In genomic region chr5:13263539-13263938, GRCm38 (mm10) we compare ENCODE assay signal across 21 mouse cellular contexts.
A peak's percentile ranks its signal among the peaks of the same experiment; 100 is the strongest.
DNase-seq lines count a peak whose midpoint lies in the region; ATAC-seq and TF ChIP-seq lines count a peak whose summit lies in the region.
"Had no signal": no experiment of that assay in that cellular context is flagged by ENCODE, and none has a peak within 500 bp of the region (broad histone marks: within the 10 kb centered on the region; RNA-seq: fewer than 3 reads in every experiment).

No protein-coding gene starts in this region.

- TF ChIP-seq CTCF in forebrain, postnatal 0 days (IDR thresholded peaks at IDR 0.05; ENCODE audit: low read depth): no peak

- no peak overlapping the region for H3K4me2 ChIP-seq in hindbrain, embryonic 16.5 days (ENCODE audit: low read length)
- no peak overlapping the region for H3K4me2 ChIP-seq in forebrain, postnatal 0 days (ENCODE audit: low read depth)
- H3K4me2 ChIP-seq: embryonic facial prominence, embryonic 12.5 days; heart, embryonic 12.5 days; hindbrain, embryonic 12.5 days; intestine, embryonic 15.5 days had no signal

- no peak for ATAC-seq in cerebellum, adult (ENCODE audit: insufficient number of reproducible peaks, low FRiP score, low TSS enrichment)
- peak; percentile 6; the same call in 1 of the 2 replicates for ATAC-seq in hindbrain, embryonic 16.5 days
- no peak for ATAC-seq in forebrain, postnatal 0 days
- ATAC-seq: intestine, embryonic 15.5 days had no signal

- peak; percentile 2 to 3 for DNase-seq in cerebellum, postnatal 10 days
- DNase-seq in hindbrain, embryonic 10.5 days (ENCODE audit: low spot score): no peak
- peak; percentile 34 for DNase-seq in Muller cell, postnatal 12 days (ENCODE audit: inconsistent ontology term)
- DNase-seq in forebrain, postnatal 0 days: peak; percentile 2
- DNase-seq in heart, adult 9 months (ENCODE audit: low spot score in 2 of 2): no peak
- no peak for DNase-seq in layer of hippocampus, adult 11-12 months (ENCODE audit: low spot score)
- DNase-seq: adrenal gland, adult 8-10 months; adrenal gland, postnatal 36 days; cerebellum, adult 11 months; cerebellum, adult 8-10 months; cerebellum, postnatal 25 days; gastrocnemius, postnatal 10 days; heart, adult 2 months; kidney, adult 18-20 months had no signal

- no peaks in the 10 kb centered on the region for H3K36me3 ChIP-seq in hindbrain, embryonic 16.5 days (ENCODE audit: control insufficient read depth, insufficient read depth, low read length)
- no peaks in the 10 kb centered on the region for H3K36me3 ChIP-seq in hindbrain, embryonic 10.5 days
- no peaks in the 10 kb centered on the region for H3K36me3 ChIP-seq in forebrain, postnatal 0 days (ENCODE audit: insufficient read depth)
- H3K36me3 ChIP-seq: embryonic facial prominence, embryonic 12.5 days; heart, embryonic 12.5 days; hindbrain, embryonic 12.5 days; intestine, embryonic 15.5 days had no signal

- no peak overlapping the region for H3K27ac ChIP-seq in hindbrain, embryonic 16.5 days (ENCODE audit: low read depth, low read length)
- no peak overlapping the region for H3K27ac ChIP-seq in hindbrain, embryonic 10.5 days
- no peak overlapping the region for H3K27ac ChIP-seq in forebrain, postnatal 0 days (ENCODE audit: low read depth, low read length)
- H3K27ac ChIP-seq: embryonic facial prominence, embryonic 12.5 days; heart, adult 2 months; hindbrain, embryonic 12.5 days; intestine, embryonic 15.5 days had no signal

- H3K4me1 ChIP-seq in hindbrain, embryonic 16.5 days (ENCODE audit: control insufficient read depth, insufficient read depth, low read depth, low read length): no peaks in the 10 kb centered on the region
- no peaks in the 10 kb centered on the region for H3K4me1 ChIP-seq in hindbrain, embryonic 10.5 days (replicated peaks)
- H3K4me1 ChIP-seq in forebrain, postnatal 0 days (ENCODE audit: insufficient read depth): no peaks in the 10 kb centered on the region
- H3K4me1 ChIP-seq: embryonic facial prominence, embryonic 12.5 days; heart, embryonic 12.5 days; hindbrain, embryonic 12.5 days; intestine, embryonic 15.5 days had no signal

- H3K9ac ChIP-seq in hindbrain, embryonic 16.5 days (ENCODE audit: low read depth, low read length): no peak overlapping the region
- H3K9ac ChIP-seq in forebrain, postnatal 0 days: no peak overlapping the region
- H3K9ac ChIP-seq: embryonic facial prominence, embryonic 12.5 days; heart, embryonic 12.5 days; hindbrain, embryonic 12.5 days; intestine, embryonic 15.5 days had no signal

- WGBS in hindbrain, embryonic 16.5 days: 67% methylated on average over 3 of the region's 3 CpGs
- 85% methylated on average over 3 of the region's 3 CpGs for WGBS in hindbrain, embryonic 10.5 days
- 38% methylated on average over 3 of the region's 3 CpGs for WGBS in forebrain, postnatal 0 days

- H3K4me3 ChIP-seq in hindbrain, embryonic 16.5 days (ENCODE audit: low read length): no peak overlapping the region
- H3K4me3 ChIP-seq in hindbrain, embryonic 10.5 days: no peak overlapping the region
- no peak overlapping the region for H3K4me3 ChIP-seq in forebrain, postnatal 0 days (ENCODE audit: low read depth, low read length)
- H3K4me3 ChIP-seq: embryonic facial prominence, embryonic 12.5 days; heart, adult 2 months; heart, embryonic 12.5 days; hindbrain, embryonic 12.5 days; intestine, embryonic 15.5 days had no signal

- no peaks in the 10 kb centered on the region for H3K27me3 ChIP-seq in hindbrain, embryonic 16.5 days (replicated peaks; ENCODE audit: control insufficient read depth, insufficient read depth, low read length)
- no peaks in the 10 kb centered on the region for H3K27me3 ChIP-seq in hindbrain, embryonic 10.5 days (ENCODE audit: insufficient read depth, poor library complexity, severe bottlenecking)
- H3K27me3 ChIP-seq in forebrain, postnatal 0 days (ENCODE audit: insufficient read depth, low read length): no peaks in the 10 kb centered on the region
- H3K27me3 ChIP-seq: CH12.LX; embryonic facial prominence, embryonic 12.5 days; heart, embryonic 12.5 days; hindbrain, embryonic 12.5 days; intestine, embryonic 15.5 days had no signal

- no peaks in the 10 kb centered on the region for H3K9me3 ChIP-seq in hindbrain, embryonic 16.5 days (ENCODE audit: control insufficient read depth, low read length)
- H3K9me3 ChIP-seq in hindbrain, embryonic 10.5 days: no peaks in the 10 kb centered on the region
- no peaks in the 10 kb centered on the region for H3K9me3 ChIP-seq in forebrain, postnatal 0 days (ENCODE audit: low read length)
- H3K9me3 ChIP-seq: embryonic facial prominence, embryonic 12.5 days; heart, embryonic 12.5 days; hindbrain, embryonic 12.5 days; intestine, embryonic 15.5 days had no signal

Comparison
In these comparisons a context has a peak if more than half of its experiments do, and no peak if none do; other contexts are left out.
1. DNase-seq: peak in cerebellum, postnatal 10 days (2 of 2), Muller cell, postnatal 12 days (single experiment) and forebrain, postnatal 0 days (single experiment); none in hindbrain, embryonic 10.5 days (single experiment), heart, adult 9 months (0 of 2) and layer of hippocampus, adult 11-12 months (single experiment).